Mouse (Mus musculus): Measurements from ENCODE around the gene Ccdc18. TPM values are rescaled to one million over a fixed set of nuclear protein-coding genes. Genes with fewer than 3 reads are reported as not detected.

Gene Ccdc18
- polyA plus RNA-seq, 1 experiment from 2014 or later = 5.4 TPM

- Histone ChIP-seq H3K9ac (no peak overlapping the region), H3K4me1 (replicated peaks) (no peaks in the 10 kb centered on the region), H3K4me3 (replicated peaks) (no peak overlapping the region), H3K4me2 (no peak overlapping the region), H3K27ac (no peak overlapping the region), H3K27me3 (no peaks in the 10 kb centered on the region), H3K36me3 (peaks cover 4% of the 10 kb centered on the region; the same call in 1 of the 2 replicates), H3K9me3 (replicated peaks) (no peaks in the 10 kb centered on the region)
- WGBS (ENCODE audit: insufficient replicate concordance) = 79% methylated on average over 2 of the region's 2 CpGs
- ATAC-seq (ENCODE audit: low read depth) (no peak), DNase-seq (no peak)
Observed at GRCm38 (mm10) chr5:108160796-108161195, 28.1 kb downstream of the Ccdc18 start.

- no peak overlapping the region for H3K27ac ChIP-seq
- H3K9ac ChIP-seq = no peak overlapping the region
- no peaks in the 10 kb centered on the region for H3K4me1 ChIP-seq (replicated peaks)
- no peaks in the 10 kb centered on the region for H3K9me3 ChIP-seq (replicated peaks)
- peak; percentile 20 for DNase-seq
- H3K4me3 ChIP-seq (replicated peaks) = no peak overlapping the region
- H3K4me2 ChIP-seq = no peak overlapping the region
- no peak for ATAC-seq (ENCODE audit: low read depth)
- H3K27me3 ChIP-seq = no peaks in the 10 kb centered on the region
- WGBS (ENCODE audit: insufficient replicate concordance) = 38% methylated on average over 1 of the region's 1 CpGs
- H3K36me3 ChIP-seq = peaks cover 4% of the 10 kb centered on the region; the same call in 1 of the 2 replicates
Observed at GRCm38 (mm10) chr5:108163695-108164094, 31.0 kb downstream of the Ccdc18 start.

GRCm38 (mm10) chr5:108184050-108184449, 51.4 kb downstream of the Ccdc18 start:
- WGBS (ENCODE audit: insufficient replicate concordance) = 53% methylated on average over 2 of the region's 2 CpGs

GRCm38 (mm10) chr5:108188967-108189366, 56.3 kb downstream of the Ccdc18 start:
- H3K9ac ChIP-seq = no peak overlapping the region

More at GRCm38 (mm10) chr5:108184050-108184449, 51.4 kb downstream of the Ccdc18 start:
- Histone ChIP-seq H3K27me3 (no peaks in the 10 kb centered on the region), H3K27ac (no peak overlapping the region), H3K4me2 (no peak overlapping the region), H3K4me1 (replicated peaks) (no peaks in the 10 kb centered on the region), H3K36me3 (no peaks in the 10 kb centered on the region), H3K4me3 (replicated peaks) (no peak overlapping the region), H3K9ac (no peak overlapping the region), H3K9me3 (replicated peaks) (no peaks in the 10 kb centered on the region)
- ATAC-seq (ENCODE audit: low read depth) = no peak
- DNase-seq = no peak

GRCm38 (mm10) chr5:108206008-108206407, 73.3 kb downstream of the Ccdc18 start:
- no peak for ATAC-seq (ENCODE audit: low read depth)
- Histone ChIP-seq H3K36me3 (no peaks in the 10 kb centered on the region), H3K9me3 (replicated peaks) (no peaks in the 10 kb centered on the region), H3K27ac (no peak overlapping the region), H3K4me1 (replicated peaks) (no peaks in the 10 kb centered on the region), H3K27me3 (no peaks in the 10 kb centered on the region), H3K4me3 (replicated peaks) (no peak overlapping the region), H3K9ac (no peak overlapping the region), H3K4me2 (no peak overlapping the region)
- peak; percentile 5 for DNase-seq

More at GRCm38 (mm10) chr5:108188967-108189366, 56.3 kb downstream of the Ccdc18 start:
- no peak for DNase-seq
- H3K36me3 ChIP-seq = no peaks in the 10 kb centered on the region
- ATAC-seq (ENCODE audit: low read depth) = no peak
- H3K4me3 ChIP-seq (replicated peaks) = no peak overlapping the region
- no peaks in the 10 kb centered on the region for H3K27me3 ChIP-seq
- H3K4me2 ChIP-seq = no peak overlapping the region
- H3K4me1 ChIP-seq (replicated peaks) = no peaks in the 10 kb centered on the region
- H3K9me3 ChIP-seq (replicated peaks) = no peaks in the 10 kb centered on the region
- no peak overlapping the region for H3K27ac ChIP-seq

- H3K9me3 ChIP-seq (replicated peaks) = no peaks in the 10 kb centered on the region
- no peak overlapping the region for H3K27ac ChIP-seq
- H3K9ac ChIP-seq = no peak overlapping the region
- H3K27me3 ChIP-seq = no peaks in the 10 kb centered on the region
- H3K4me1 ChIP-seq (replicated peaks) = peaks cover 5% of the 10 kb centered on the region; the same call in 1 of the 2 replicates
- H3K4me3 ChIP-seq (replicated peaks) = no peak overlapping the region
- H3K36me3 ChIP-seq = no peaks in the 10 kb centered on the region
- DNase-seq = no peak
- WGBS (ENCODE audit: insufficient replicate concordance) = 62% methylated on average over 4 of the region's 4 CpGs
- ATAC-seq (ENCODE audit: low read depth) = no peak
- no peak overlapping the region for H3K4me2 ChIP-seq
Observed at GRCm38 (mm10) chr5:108211512-108211911, 78.8 kb downstream of the Ccdc18 start.

GRCm38 (mm10) chr5:108214928-108215327, 82.3 kb downstream of the Ccdc18 start:
- peaks cover 5% of the 10 kb centered on the region; the same call in 1 of the 2 replicates for H3K4me1 ChIP-seq (replicated peaks)
- H3K27me3 ChIP-seq = no peaks in the 10 kb centered on the region
- 87% methylated on average over 2 of the region's 2 CpGs for WGBS (ENCODE audit: insufficient replicate concordance)
- DNase-seq = no peak
- peaks cover 4% of the 10 kb centered on the region; the same call in 1 of the 2 replicates for H3K36me3 ChIP-seq
- no peak overlapping the region for H3K4me2 ChIP-seq
- H3K4me3 ChIP-seq (replicated peaks) = no peak overlapping the region
- H3K9me3 ChIP-seq (replicated peaks) = no peaks in the 10 kb centered on the region
- ATAC-seq (ENCODE audit: low read depth) = no peak
- no peak overlapping the region for H3K9ac ChIP-seq
- no peak overlapping the region for H3K27ac ChIP-seq

- Histone ChIP-seq H3K9me3 (replicated peaks) (no peaks in the 10 kb centered on the region), H3K9ac (no peak overlapping the region), H3K27ac (no peak overlapping the region), H3K4me2 (no peak overlapping the region), H3K27me3 (no peaks in the 10 kb centered on the region), H3K36me3 (peaks cover 4% of the 10 kb centered on the region; the same call in 1 of the 2 replicates), H3K4me1 (replicated peaks) (no peaks in the 10 kb centered on the region), H3K4me3 (replicated peaks) (no peak overlapping the region)
- ATAC-seq (ENCODE audit: low read depth) (no peak), DNase-seq (no peak)
Observed at GRCm38 (mm10) chr5:108224077-108224476, 91.4 kb downstream of the Ccdc18 start.

- Histone ChIP-seq H3K36me3 (no peaks in the 10 kb centered on the region), H3K4me1 (replicated peaks) (no peaks in the 10 kb centered on the region), H3K4me2 (no peak overlapping the region), H3K27ac (no peak overlapping the region), H3K9ac (no peak overlapping the region), H3K27me3 (no peaks in the 10 kb centered on the region), H3K9me3 (replicated peaks) (no peaks in the 10 kb centered on the region), H3K4me3 (replicated peaks) (no peak overlapping the region)
- ATAC-seq (ENCODE audit: low read depth) = no peak
- DNase-seq = no peak
Observed at GRCm38 (mm10) chr5:108226159-108226558, 93.5 kb downstream of the Ccdc18 start.

- DNase-seq (no peak), ATAC-seq (ENCODE audit: low read depth) (no peak)
- no peaks in the 10 kb centered on the region for H3K4me1 ChIP-seq (replicated peaks)
- WGBS (ENCODE audit: insufficient replicate concordance) = 51% methylated on average over 3 of the region's 3 CpGs
- no peak overlapping the region for H3K27ac ChIP-seq
- H3K27me3 ChIP-seq = no peaks in the 10 kb centered on the region
- H3K4me3 ChIP-seq (replicated peaks) = no peak overlapping the region
- no peaks in the 10 kb centered on the region for H3K9me3 ChIP-seq (replicated peaks)
- H3K9ac ChIP-seq = no peak overlapping the region
- no peaks in the 10 kb centered on the region for H3K36me3 ChIP-seq
- no peak overlapping the region for H3K4me2 ChIP-seq
Observed at GRCm38 (mm10) chr5:108246314-108246765, 113.7 kb downstream of the Ccdc18 start.

- no peak for DNase-seq
- no peak for ATAC-seq (ENCODE audit: low read depth)
- no peaks in the 10 kb centered on the region for H3K4me1 ChIP-seq (replicated peaks)
- no peak overlapping the region for H3K27ac ChIP-seq
- no peaks in the 10 kb centered on the region for H3K9me3 ChIP-seq (replicated peaks)
- WGBS (ENCODE audit: insufficient replicate concordance) = 43% methylated on average over 2 of the region's 2 CpGs
- no peak overlapping the region for H3K4me3 ChIP-seq (replicated peaks)
- H3K4me2 ChIP-seq = no peak overlapping the region
- H3K36me3 ChIP-seq = no peaks in the 10 kb centered on the region
- no peaks in the 10 kb centered on the region for H3K27me3 ChIP-seq
- H3K9ac ChIP-seq = no peak overlapping the region
Observed at GRCm38 (mm10) chr5:108250033-108250432, 117.4 kb downstream of the Ccdc18 start.

GRCm38 (mm10) chr5:108255259-108255658, 122.6 kb downstream of the Ccdc18 start:
- 52% methylated on average over 5 of the region's 5 CpGs for WGBS (ENCODE audit: insufficient replicate concordance)
- no peak overlapping the region for H3K4me3 ChIP-seq (replicated peaks)
- no peak for DNase-seq
- H3K9me3 ChIP-seq (replicated peaks) = no peaks in the 10 kb centered on the region
- no peak overlapping the region for H3K9ac ChIP-seq
- no peak overlapping the region for H3K4me2 ChIP-seq
- no peak for ATAC-seq (ENCODE audit: low read depth)
- H3K4me1 ChIP-seq (replicated peaks) = no peaks in the 10 kb centered on the region
- H3K36me3 ChIP-seq = no peaks in the 10 kb centered on the region
- no peak overlapping the region for H3K27ac ChIP-seq
- no peaks in the 10 kb centered on the region for H3K27me3 ChIP-seq

Measured in liver, embryonic 13.5 days (tissue).